Mouse (Mus musculus): ENCODE measurements around the gene Pp2d1. TPM values are rescaled to one million over a fixed set of nuclear protein-coding genes. Genes with fewer than 3 reads are reported as not detected.
A peak's percentile ranks its signal among the peaks of the same experiment; 100 is the strongest.

The Pp2d1 gene
- total RNA-seq, 1 experiment = 0.31 TPM

DNA sequence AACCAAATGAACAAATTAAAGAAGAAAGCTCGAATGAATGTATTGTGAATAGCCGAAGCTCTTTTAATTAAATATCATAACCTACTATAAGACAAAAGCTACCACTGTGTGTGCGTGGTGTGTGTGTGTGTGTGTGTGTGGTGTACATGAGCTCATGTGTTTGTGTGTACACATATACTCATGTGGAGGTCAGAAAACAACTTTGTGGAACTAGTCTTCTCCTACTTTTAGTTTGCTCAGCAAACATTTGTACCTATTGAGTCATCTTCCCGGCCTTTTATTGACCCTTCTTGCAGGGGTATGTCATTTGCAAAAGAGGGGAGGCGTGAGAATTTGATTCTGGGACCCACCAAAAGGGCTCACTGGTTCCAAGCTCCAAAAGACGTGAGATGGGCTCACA lies 39.0 kb upstream of the Pp2d1 start:
- in situ Hi-C loops (cut with MboI; ENCODE audit: low sequenced_read_pairs in 2 of 2, unreplicated experiment in 2 of 2) = no loop called here
- Histone ChIP-seq H3K4me1 (ENCODE audit: control insufficient read depth in 2 of 2, insufficient read depth in 2 of 2, low read length in 2 of 2, poor library complexity in 1 of 2) (peaks cover 14 to 16% of the 10 kb centered on the region in 2 experiments), H3K4me3 (ENCODE audit: insufficient read depth in 1 of 2, low read depth in 1 of 2, low read length in 2 of 2, poor library complexity in 1 of 2, severe bottlenecking in 1 of 2) (no peak overlapping the region), H3K9me3 (ENCODE audit: control insufficient read depth, insufficient read depth, low read depth, low read length) (no peaks in the 10 kb centered on the region), H3K36me3 (ENCODE audit: control insufficient read depth, insufficient read depth, low read length, poor library complexity, severe bottlenecking) (no peaks in the 10 kb centered on the region), H3K9ac (ENCODE audit: insufficient read depth, low read depth, low read length, poor library complexity, severe bottlenecking) (no peak overlapping the region), H3K27ac (ENCODE audit: insufficient read depth, low read depth, low read length, poor library complexity, severe bottlenecking) (peak overlapping the region; percentile 59)
- DNase-seq (ENCODE audit: low read depth, low spot score) = no peak
- no peak for TF ChIP-seq HCFC1 (IDR thresholded peaks at IDR 0.05; ENCODE audit: borderline replicate concordance, insufficient read depth, low read length)
- TF ChIP-seq CHD2 (IDR thresholded peaks at IDR 0.05; ENCODE audit: low read depth, low read length) = no peak
- TF ChIP-seq MAFK (IDR thresholded peaks at IDR 0.05; ENCODE audit: insufficient read depth, low read depth, low read length) = no peak
- TF ChIP-seq ZC3H11A (IDR thresholded peaks at IDR 0.05; ENCODE audit: borderline replicate concordance, low read depth, low read length) = no peak
- TF ChIP-seq ZNF384 (IDR thresholded peaks at IDR 0.05; ENCODE audit: low read depth, low read length) = no peak

DNA sequence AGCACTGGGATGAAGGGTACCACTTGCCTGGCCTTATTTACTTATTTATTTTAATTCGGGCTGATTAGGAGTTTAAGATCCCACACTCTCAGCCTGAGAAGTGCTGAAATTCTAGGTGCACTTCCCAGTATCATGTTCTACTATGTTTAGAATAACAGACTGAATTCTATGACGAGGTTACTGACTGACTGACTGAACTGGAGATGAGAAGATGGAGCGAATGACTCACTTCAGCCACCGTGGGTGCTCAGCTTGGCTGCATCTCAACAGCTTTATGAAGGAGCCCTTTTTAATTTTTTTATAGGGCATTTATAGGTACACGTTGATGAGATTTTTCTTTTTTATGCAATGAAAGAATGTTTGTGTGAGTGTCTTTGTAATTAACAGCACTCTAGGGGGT lies 38.5 kb upstream of the Pp2d1 start:
- Histone ChIP-seq H3K4me3 (ENCODE audit: insufficient read depth in 1 of 2, low read depth in 1 of 2, low read length in 2 of 2, poor library complexity in 1 of 2, severe bottlenecking in 1 of 2) (no peak overlapping the region), H3K9me3 (ENCODE audit: control insufficient read depth, insufficient read depth, low read depth, low read length) (no peaks in the 10 kb centered on the region), H3K27ac (ENCODE audit: insufficient read depth, low read depth, low read length, poor library complexity, severe bottlenecking) (no peak overlapping the region), H3K36me3 (ENCODE audit: control insufficient read depth, insufficient read depth, low read length, poor library complexity, severe bottlenecking) (no peaks in the 10 kb centered on the region), H3K9ac (ENCODE audit: insufficient read depth, low read depth, low read length, poor library complexity, severe bottlenecking) (no peak overlapping the region), H3K4me1 (ENCODE audit: control insufficient read depth in 2 of 2, insufficient read depth in 2 of 2, low read length in 2 of 2, poor library complexity in 1 of 2) (peaks cover 17% of the 10 kb centered on the region in 2 experiments)
- no peak for DNase-seq (ENCODE audit: low read depth, low spot score)
- in situ Hi-C loops (cut with MboI; ENCODE audit: low sequenced_read_pairs in 2 of 2, unreplicated experiment in 2 of 2) = no loop called here
- no peak for TF ChIP-seq MAFK (IDR thresholded peaks at IDR 0.05; ENCODE audit: insufficient read depth, low read depth, low read length)
- no peak for TF ChIP-seq ZNF384 (IDR thresholded peaks at IDR 0.05; ENCODE audit: low read depth, low read length)
- no peak for TF ChIP-seq HCFC1 (IDR thresholded peaks at IDR 0.05; ENCODE audit: borderline replicate concordance, insufficient read depth, low read length)
- no peak for TF ChIP-seq CHD2 (IDR thresholded peaks at IDR 0.05; ENCODE audit: low read depth, low read length)
- TF ChIP-seq ZC3H11A (IDR thresholded peaks at IDR 0.05; ENCODE audit: borderline replicate concordance, low read depth, low read length) = no peak

DNA sequence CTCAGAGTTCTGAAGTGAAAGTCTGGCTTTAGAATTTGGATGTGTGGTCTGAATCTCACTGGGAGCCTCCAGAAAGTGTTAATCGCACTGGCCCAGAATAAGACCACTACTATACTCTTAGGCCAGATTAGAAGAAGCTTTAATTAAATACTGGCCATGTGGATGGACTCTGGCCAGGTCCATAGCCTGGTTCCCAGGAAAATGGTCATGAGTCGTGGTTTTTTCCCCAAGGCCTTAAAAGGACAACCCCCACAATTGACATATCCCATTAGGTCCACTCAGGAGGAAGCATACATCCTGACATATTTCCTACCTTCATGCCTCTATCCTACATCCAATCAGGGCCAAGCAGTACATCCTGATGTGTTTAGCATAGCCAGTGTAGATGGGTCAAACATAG lies 37.9 kb upstream of the Pp2d1 start:
- Histone ChIP-seq H3K4me1 (ENCODE audit: control insufficient read depth in 2 of 2, insufficient read depth in 2 of 2, low read length in 2 of 2, poor library complexity in 1 of 2) (peaks cover 15 to 18% of the 10 kb centered on the region in 2 experiments), H3K36me3 (ENCODE audit: control insufficient read depth, insufficient read depth, low read length, poor library complexity, severe bottlenecking) (no peaks in the 10 kb centered on the region), H3K4me3 (ENCODE audit: insufficient read depth in 1 of 2, low read depth in 1 of 2, low read length in 2 of 2, poor library complexity in 1 of 2, severe bottlenecking in 1 of 2) (no peak overlapping the region), H3K27ac (ENCODE audit: insufficient read depth, low read depth, low read length, poor library complexity, severe bottlenecking) (no peak overlapping the region), H3K9ac (ENCODE audit: insufficient read depth, low read depth, low read length, poor library complexity, severe bottlenecking) (no peak overlapping the region), H3K9me3 (ENCODE audit: control insufficient read depth, insufficient read depth, low read depth, low read length) (no peaks in the 10 kb centered on the region)
- TF ChIP-seq HCFC1 (IDR thresholded peaks at IDR 0.05; ENCODE audit: borderline replicate concordance, insufficient read depth, low read length) = no peak
- no peak for TF ChIP-seq CHD2 (IDR thresholded peaks at IDR 0.05; ENCODE audit: low read depth, low read length)
- no peak for TF ChIP-seq ZC3H11A (IDR thresholded peaks at IDR 0.05; ENCODE audit: borderline replicate concordance, low read depth, low read length)
- no peak for TF ChIP-seq ZNF384 (IDR thresholded peaks at IDR 0.05; ENCODE audit: low read depth, low read length)
- no peak for TF ChIP-seq MAFK (IDR thresholded peaks at IDR 0.05; ENCODE audit: insufficient read depth, low read depth, low read length)
- in situ Hi-C loops (cut with MboI; ENCODE audit: low sequenced_read_pairs in 2 of 2, unreplicated experiment in 2 of 2) = no loop called here
- DNase-seq (ENCODE audit: low read depth, low spot score) = no peak

DNA sequence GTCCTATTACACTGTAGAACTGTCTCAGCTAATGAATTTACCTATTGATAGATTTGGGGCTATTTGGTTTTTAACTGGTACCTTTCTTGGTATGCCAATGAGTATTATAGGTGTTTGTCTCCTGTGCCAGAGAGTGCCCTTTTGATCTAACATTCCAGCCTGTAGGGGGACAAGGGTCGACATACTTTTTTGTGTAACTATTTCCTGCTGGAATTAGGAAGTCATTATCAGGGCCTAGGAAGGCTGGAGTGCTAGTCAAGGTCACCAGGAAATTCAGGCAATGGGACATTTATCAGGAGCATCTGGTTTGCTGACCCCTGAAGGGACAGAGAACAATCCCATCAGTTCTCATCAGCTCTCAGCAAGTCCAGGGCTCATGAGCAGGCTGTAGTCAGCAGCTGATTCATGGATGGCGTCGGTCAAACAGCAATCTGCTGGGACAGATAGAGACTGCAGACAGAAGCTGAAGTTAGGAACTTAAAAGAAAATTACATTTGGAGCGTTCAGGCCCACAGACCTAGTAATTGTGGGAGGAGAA lies 33.8 kb upstream of the Pp2d1 start:
- in situ Hi-C loops (cut with MboI; ENCODE audit: low sequenced_read_pairs in 2 of 2, unreplicated experiment in 2 of 2) = no loop called here
- TF ChIP-seq HCFC1 (IDR thresholded peaks at IDR 0.05; ENCODE audit: borderline replicate concordance, insufficient read depth, low read length) (no peak), CHD2 (IDR thresholded peaks at IDR 0.05; ENCODE audit: low read depth, low read length) (no peak), ZNF384 (IDR thresholded peaks at IDR 0.05; ENCODE audit: low read depth, low read length) (no peak), ZC3H11A (IDR thresholded peaks at IDR 0.05; ENCODE audit: borderline replicate concordance, low read depth, low read length) (no peak), MAFK (IDR thresholded peaks at IDR 0.05; ENCODE audit: insufficient read depth, low read depth, low read length) (no peak)
- Histone ChIP-seq H3K36me3 (ENCODE audit: control insufficient read depth, insufficient read depth, low read length, poor library complexity, severe bottlenecking) (no peaks in the 10 kb centered on the region), H3K4me3 (ENCODE audit: insufficient read depth in 1 of 2, low read depth in 1 of 2, low read length in 2 of 2, poor library complexity in 1 of 2, severe bottlenecking in 1 of 2) (no peak overlapping the region), H3K9ac (ENCODE audit: insufficient read depth, low read depth, low read length, poor library complexity, severe bottlenecking) (peak overlapping the region; percentile 40; the same call in 1 of the 2 replicates), H3K4me1 (ENCODE audit: control insufficient read depth in 2 of 2, insufficient read depth in 2 of 2, low read length in 2 of 2, poor library complexity in 1 of 2) (peaks cover 16 to 27% of the 10 kb centered on the region in 2 experiments), H3K27ac (ENCODE audit: insufficient read depth, low read depth, low read length, poor library complexity, severe bottlenecking) (peak overlapping the region; percentile 54; the same call in 1 of the 2 replicates), H3K9me3 (ENCODE audit: control insufficient read depth, insufficient read depth, low read depth, low read length) (no peaks in the 10 kb centered on the region)
- no peak for DNase-seq (ENCODE audit: low read depth, low spot score)

Data from ES-E14 (cell line).